Mouse (Mus musculus): ENCODE results near the gene Pdcl3. TPM values are rescaled to one million over a fixed set of nuclear protein-coding genes. Genes with fewer than 3 reads are reported as not detected.
A peak's percentile ranks its signal among the peaks of the same experiment; 100 is the strongest.

The Pdcl3 gene
- total and polyA plus RNA-seq, 3 experiments: 55.6 to 120 (median 83.6) TPM

DNA sequence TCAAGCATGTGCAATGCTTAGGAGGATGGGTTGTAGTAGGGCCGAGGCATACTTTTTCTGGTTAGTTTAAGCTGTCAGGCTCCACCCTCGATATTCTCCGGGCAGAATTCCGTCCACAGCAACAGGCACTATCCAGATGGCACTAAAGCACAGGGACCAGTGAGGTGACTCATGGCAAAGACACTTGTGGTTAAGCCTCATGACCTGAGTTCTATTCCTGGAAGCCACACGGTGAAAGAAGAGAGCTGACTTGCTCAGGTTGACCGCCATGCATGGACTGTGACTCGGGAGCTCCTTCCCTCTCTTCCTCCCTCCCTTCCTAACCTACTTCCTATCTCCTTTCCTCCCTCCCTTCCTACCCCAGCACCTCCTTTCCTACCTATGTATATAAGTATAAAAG, 5.5 kb upstream of the Pdcl3 start:
- H3K79me2 ChIP-seq (replicated peaks; ENCODE audit: control insufficient read depth, extremely low read depth, insufficient read depth, poor library complexity, severe bottlenecking): no peaks in the 10 kb centered on the region
- dilution Hi-C loops (cut with MboI; ENCODE audit: extremely low pct_ligation_motif_present, extremely low pct_unique_long_range_greater_than_20kb, low sequenced_read_pairs) (no loop called here), in situ Hi-C loops (cut with MboI; ENCODE audit: low pct_ligation_motif_present, low pct_unique_long_range_greater_than_20kb, low sequenced_read_pairs) (no loop called here)
- peaks cover 4 to 7% of the 10 kb centered on the region in 2 experiments for H3K4me1 ChIP-seq (ENCODE audit: control insufficient read depth in 1 of 2, insufficient read depth in 2 of 2)
- peak overlapping the region; percentile 55; the same call in 1 of the 2 replicates for H3K4me2 ChIP-seq (ENCODE audit: insufficient read depth, low read depth, poor library complexity, severe bottlenecking)
- H3K36me3 ChIP-seq (replicated peaks in 1 of 2; ENCODE audit: control insufficient read depth in 1 of 2, insufficient read depth in 1 of 2, low read length in 1 of 2): no peaks in the 10 kb centered on the region
- H3K9me3 ChIP-seq (replicated peaks; ENCODE audit: low read length): no peaks in the 10 kb centered on the region
- H3K4me3 ChIP-seq (replicated peaks in 1 of 3; ENCODE audit: low read depth in 2 of 3, low read length in 2 of 3, poor library complexity in 1 of 3): no peak overlapping the region
- H3K27ac ChIP-seq (ENCODE audit: insufficient read depth, low read depth): no peak overlapping the region
- peak; percentile 20 for DNase-seq (ENCODE audit: extremely low read depth)
- TF ChIP-seq SIN3A (IDR thresholded peaks at IDR 0.05; ENCODE audit: low read length): no peak
- TF ChIP-seq ETS1 (conservative IDR thresholded peaks at IDR 0.05; ENCODE audit: low read depth, low read length): 0 out of 2 replicates have a peak, but pooled peaks have one; percentile 31
- peak; percentile 71; the same call in 1 of the 2 replicates for TF ChIP-seq MEF2A (IDR thresholded peaks at IDR 0.05; ENCODE audit: borderline replicate concordance, low read depth, low read length)
- no peak for TF ChIP-seq JUND (conservative IDR thresholded peaks at IDR 0.05; ENCODE audit: low read depth, low read length)
- TF ChIP-seq BHLHE40 (IDR thresholded peaks at IDR 0.05; ENCODE audit: low read depth, low read length): 0 out of 2 replicates have a peak, but pooled peaks have one; percentile 24
- no peak for TF ChIP-seq SMC3 (IDR thresholded peaks at IDR 0.05; ENCODE audit: low read depth, low read length)
- TF ChIP-seq JUN (IDR thresholded peaks at IDR 0.05; ENCODE audit: insufficient read depth, low read depth, low read length): no peak
- peak; percentile 45; the same call in 1 of the 2 replicates for TF ChIP-seq EP300 (IDR thresholded peaks at IDR 0.05; ENCODE audit: low read length)
- H3K9ac ChIP-seq (ENCODE audit: insufficient read depth, low read depth): no peak overlapping the region
- no peaks in the 10 kb centered on the region for H3K27me3 ChIP-seq (replicated peaks)

DNA sequence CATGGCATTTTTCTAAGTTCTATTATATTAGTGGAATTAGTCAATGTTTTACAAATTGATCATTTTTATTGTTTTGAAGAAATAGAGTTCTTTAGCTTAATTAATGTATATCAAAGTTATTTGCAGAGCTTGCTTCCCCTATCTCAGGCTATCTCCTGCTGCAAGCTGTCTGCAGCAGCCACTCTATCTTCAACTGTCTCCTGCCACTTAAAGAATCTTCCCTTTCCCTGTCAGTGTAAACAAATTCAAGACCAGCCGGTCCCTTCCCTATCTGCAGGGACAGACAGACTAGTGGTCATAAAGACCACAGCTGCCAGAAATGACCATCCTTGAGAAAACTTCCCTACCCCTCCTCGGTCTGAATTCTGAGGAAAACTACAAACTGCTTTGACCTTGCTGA, 1.5 kb upstream of the Pdcl3 start:
- Histone ChIP-seq H3K9ac (ENCODE audit: insufficient read depth, low read depth) (no peak overlapping the region), H3K79me2 (replicated peaks; ENCODE audit: control insufficient read depth, extremely low read depth, insufficient read depth, poor library complexity, severe bottlenecking) (peaks cover 7% of the 10 kb centered on the region), H3K9me3 (replicated peaks; ENCODE audit: low read length) (peaks cover 3% of the 10 kb centered on the region), H3K36me3 (replicated peaks in 1 of 2; ENCODE audit: control insufficient read depth in 1 of 2, insufficient read depth in 1 of 2, low read length in 1 of 2) (no peaks in the 10 kb centered on the region), H3K4me2 (ENCODE audit: insufficient read depth, low read depth, poor library complexity, severe bottlenecking) (no peak overlapping the region), H3K27ac (ENCODE audit: insufficient read depth, low read depth) (no peak overlapping the region), H3K27me3 (replicated peaks) (no peaks in the 10 kb centered on the region), H3K4me1 (ENCODE audit: control insufficient read depth in 1 of 2, insufficient read depth in 2 of 2) (peaks cover 6 to 19% of the 10 kb centered on the region in 2 experiments), H3K4me3 (replicated peaks in 1 of 3; ENCODE audit: low read depth in 2 of 3, low read length in 2 of 3, poor library complexity in 1 of 3) (no peak overlapping the region)
- in situ Hi-C loops (cut with MboI; ENCODE audit: low pct_ligation_motif_present, low pct_unique_long_range_greater_than_20kb, low sequenced_read_pairs): no loop called here
- TF ChIP-seq UBTF (IDR thresholded peaks at IDR 0.05; ENCODE audit: low read depth, low read length) (no peak), MAX (IDR thresholded peaks at IDR 0.05; ENCODE audit: low read length) (no peak), ZKSCAN1 (IDR thresholded peaks at IDR 0.05; ENCODE audit: borderline replicate concordance, low read depth, low read length) (no peak), ZC3H11A (IDR thresholded peaks at IDR 0.05; ENCODE audit: low read depth, low read length) (no peak), USF1 (IDR thresholded peaks at IDR 0.05; ENCODE audit: low read depth, low read length) (no peak), JUND (conservative IDR thresholded peaks at IDR 0.05; ENCODE audit: low read depth, low read length) (no peak), EP300 (IDR thresholded peaks at IDR 0.05; ENCODE audit: low read length) (no peak), MAZ (IDR thresholded peaks at IDR 0.05; ENCODE audit: low read depth, low read length) (no peak), SIN3A (IDR thresholded peaks at IDR 0.05; ENCODE audit: low read length) (no peak), CTCF (conservative IDR thresholded peaks at IDR 0.05 in 1 of 2, IDR thresholded peaks at IDR 0.05 in 1 of 2; ENCODE audit: low read depth in 2 of 2, low read length in 2 of 2) (no peak), RCOR1 (conservative IDR thresholded peaks at IDR 0.05; ENCODE audit: low read depth, low read length) (no peak), TCF12 (IDR thresholded peaks at IDR 0.05; ENCODE audit: low read depth, low read length) (no peak), HCFC1 (IDR thresholded peaks at IDR 0.05; ENCODE audit: low read depth, low read length) (no peak), JUN (IDR thresholded peaks at IDR 0.05; ENCODE audit: insufficient read depth, low read depth, low read length) (no peak), GABPA (IDR thresholded peaks at IDR 0.05; ENCODE audit: insufficient replicate concordance, low read depth, low read length) (no peak), TBP (conservative IDR thresholded peaks at IDR 0.05; ENCODE audit: low read depth, low read length) (no peak), ZNF384 (IDR thresholded peaks at IDR 0.05; ENCODE audit: low read depth, low read length) (no peak), MXI1 (IDR thresholded peaks at IDR 0.05; ENCODE audit: low read depth, low read length) (no peak)
- dilution Hi-C loops (cut with MboI; ENCODE audit: extremely low pct_ligation_motif_present, extremely low pct_unique_long_range_greater_than_20kb, low sequenced_read_pairs): no loop called here
- DNase-seq (ENCODE audit: extremely low read depth): no peak
